Mouse (Mus musculus) inflammation-experienced regulatory T-cells (primary cell): ENCODE results near the gene Fam234b. TPM values are rescaled to one million over a fixed set of nuclear protein-coding genes. Genes with fewer than 3 reads are reported as not detected.

Experiments
- polyA plus RNA-seq, 2 experiments: library from polyadenylated mRNA; unstranded; fragments of 100-300 nt; shearing (Covaris generic); gene quantifications; one replicate each; pipeline ENCODE4 v1.2.1; 2017

Fam234b gene
- 10 to 100 TPM; 15.3 to 18.5 TPM for polyA plus RNA-seq

DNA sequence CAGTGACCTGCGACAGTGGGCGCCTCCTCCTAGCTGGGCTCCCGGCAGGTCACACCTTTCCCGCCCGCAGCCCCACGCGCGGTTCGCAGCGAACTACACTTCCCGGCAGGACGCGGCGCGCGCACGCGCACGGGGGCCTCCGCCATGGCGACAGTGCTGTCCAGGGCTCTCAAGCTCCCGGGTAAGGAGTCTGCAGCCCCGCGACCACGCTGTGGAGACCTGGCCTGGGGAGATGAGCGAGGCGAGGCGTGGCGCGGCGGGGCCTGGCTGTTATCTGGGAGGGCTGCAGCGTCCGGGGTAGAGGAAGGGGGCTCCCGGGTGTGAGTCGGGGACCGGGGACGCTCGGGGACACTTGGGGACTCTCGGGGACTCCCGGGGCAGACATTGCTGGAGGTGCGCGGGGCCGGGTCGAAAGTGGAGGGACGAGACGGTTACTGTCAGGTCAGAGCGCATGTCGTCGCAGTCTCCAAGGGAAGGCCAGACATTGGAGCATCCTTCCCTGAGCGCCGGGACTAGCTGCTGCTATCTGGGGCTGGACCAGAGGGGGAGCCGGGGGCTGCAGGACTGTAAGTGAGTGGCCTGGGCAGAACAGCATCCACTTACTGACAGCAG, at the start of gene Fam234b, which contains the start of gene Hebp1:
TSS of gene Fam234b (plus strand) at position 57 of the 612 bp plus-strand sequence.
TSS of gene Hebp1 (minus strand) at position 102 of the 612 bp plus-strand sequence.

DNA sequence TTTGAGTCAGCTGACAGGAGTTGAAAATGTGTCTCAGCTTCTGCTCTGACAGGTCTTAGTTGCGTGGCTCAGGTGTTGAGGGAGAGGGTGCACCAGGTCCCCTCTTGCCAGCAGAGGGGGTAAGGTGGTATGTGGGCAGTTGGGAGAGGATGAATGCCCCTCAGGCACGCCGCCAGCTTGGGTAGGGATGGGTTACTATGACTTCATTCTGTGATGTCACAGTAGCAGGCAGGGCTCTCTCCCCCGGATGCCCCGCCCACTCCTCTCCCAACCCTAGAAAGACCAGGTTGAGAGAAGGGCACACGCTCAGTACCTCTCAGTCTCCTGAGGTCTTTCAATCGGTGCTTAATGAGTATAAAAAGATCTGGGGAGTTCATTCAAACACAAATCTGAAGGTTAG, 56.4 kb downstream of the Fam234b start, which contains the start of gene Gsg1:
TSS of gene Gsg1 (minus strand) at position 199 of the 400 bp plus-strand sequence.

Other genes starting within 250 kb of the Fam234b start
- under 1 TPM in 1 of 2 experiments, not detected in 1; 0.63 TPM for gene Apold1, start 216.3 kb upstream of the Fam234b start, polyA plus RNA-seq
- 100 to 1,000 TPM; 132 to 156 TPM for gene Ddx47, start 186.4 kb upstream of the Fam234b start, polyA plus RNA-seq
- gene Gprc5a, start 132.3 kb upstream of the Fam234b start, polyA plus RNA-seq = under 1 TPM in 1 of 2 experiments, not detected in 1; 0.19 TPM
- not detected for gene Gprc5d, start 79.7 kb upstream of the Fam234b start, polyA plus RNA-seq
- not detected for gene Hebp1, start within 50 bp of the Fam234b start, polyA plus RNA-seq
- not detected for gene Gsg1, start 56.4 kb downstream of the Fam234b start, polyA plus RNA-seq
- not detected for gene Pbp2, start 112.4 kb downstream of the Fam234b start, polyA plus RNA-seq
- 1 to 10 TPM in 1 of 2 experiments, under 1 TPM in 1; 0.78 to 7.6 TPM for gene Emp1, start 164.6 kb downstream of the Fam234b start, polyA plus RNA-seq